Mouse (Mus musculus): ENCODE results near the gene Klhl12.

DNA sequence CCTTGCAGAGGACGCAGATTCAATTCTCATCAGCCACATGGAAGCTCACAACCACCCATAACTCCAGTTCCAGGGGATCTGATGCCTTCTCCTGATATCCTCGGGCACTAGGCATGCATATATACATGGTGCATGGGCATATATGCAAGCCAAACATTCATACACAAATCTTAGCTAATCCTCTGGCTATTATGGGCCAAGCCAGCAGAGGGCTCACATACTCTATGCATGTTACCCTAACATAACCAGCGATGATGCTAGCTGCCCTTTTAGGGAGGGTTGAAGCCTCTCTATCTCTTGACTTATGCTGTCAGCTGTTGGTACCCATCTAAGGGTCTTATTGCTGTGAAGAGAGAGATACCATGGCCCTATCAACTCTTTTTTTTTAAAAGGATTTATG, 4.3 kb upstream of the Klhl12 start:
- TF ChIP-seq POLR2A (IDR thresholded peaks at IDR 0.05; ENCODE audit: control insufficient read depth, low read depth, low read length) = no peak
- no peak for TF ChIP-seq CTCF (IDR thresholded peaks at IDR 0.05; ENCODE audit: control insufficient read depth, insufficient read depth, insufficient replicate concordance, low read depth, low read length)

Data from testis, adult 2 months (tissue).